Mouse (Mus musculus): ENCODE measurements around the gene Fam204a. TPM values are rescaled to one million over a fixed set of nuclear protein-coding genes. Genes with fewer than 3 reads are reported as not detected.

The Fam204a gene
- total and polyA plus RNA-seq, 3 experiments: 26.5 to 78.1 (median 69.0) TPM

- H3K36me3 ChIP-seq (replicated peaks in 1 of 2; ENCODE audit: control insufficient read depth in 1 of 2, insufficient read depth in 1 of 2, low read length in 1 of 2): no peaks in the 10 kb centered on the region
- H3K4me2 ChIP-seq (ENCODE audit: insufficient read depth, low read depth, poor library complexity, severe bottlenecking): no peak overlapping the region
- H3K79me2 ChIP-seq (replicated peaks; ENCODE audit: control insufficient read depth, extremely low read depth, insufficient read depth, poor library complexity, severe bottlenecking): no peaks in the 10 kb centered on the region
- no peaks in the 10 kb centered on the region for H3K27me3 ChIP-seq (replicated peaks)
- in situ Hi-C loops (cut with MboI; ENCODE audit: low pct_ligation_motif_present, low pct_unique_long_range_greater_than_20kb, low sequenced_read_pairs) (no loop called here), dilution Hi-C loops (cut with MboI; ENCODE audit: extremely low pct_ligation_motif_present, extremely low pct_unique_long_range_greater_than_20kb, low sequenced_read_pairs) (no loop called here)
- peaks cover 0 to 30% of the 10 kb centered on the region in 2 experiments; a peak in 2 of 4 replicates for H3K4me1 ChIP-seq (ENCODE audit: control insufficient read depth in 1 of 2, insufficient read depth in 2 of 2)
- TF ChIP-seq ZC3H11A (IDR thresholded peaks at IDR 0.05; ENCODE audit: low read depth, low read length) (no peak), SIN3A (IDR thresholded peaks at IDR 0.05; ENCODE audit: low read length) (no peak), USF1 (IDR thresholded peaks at IDR 0.05; ENCODE audit: low read depth, low read length) (no peak), ZMIZ1 (IDR thresholded peaks at IDR 0.05; ENCODE audit: low read depth, low read length) (no peak)
- H3K4me3 ChIP-seq (replicated peaks in 1 of 3; ENCODE audit: low read depth in 2 of 3, low read length in 2 of 3, poor library complexity in 1 of 3): no peak overlapping the region
- DNase-seq (ENCODE audit: extremely low read depth): no peak
- H3K9me3 ChIP-seq (replicated peaks; ENCODE audit: low read length): no peaks in the 10 kb centered on the region
- no peak overlapping the region for H3K27ac ChIP-seq (ENCODE audit: insufficient read depth, low read depth)
- no peak overlapping the region for H3K9ac ChIP-seq (ENCODE audit: insufficient read depth, low read depth)
Measured at GRCm38 (mm10) chr19:60159827-60160226, 66.7 kb downstream of the Fam204a start.

GRCm38 (mm10) chr19:60155266-60155665, 71.2 kb downstream of the Fam204a start:
- no peak overlapping the region for H3K4me2 ChIP-seq (ENCODE audit: insufficient read depth, low read depth, poor library complexity, severe bottlenecking)
- no peak for DNase-seq (ENCODE audit: extremely low read depth)
- no peak overlapping the region for H3K27ac ChIP-seq (ENCODE audit: insufficient read depth, low read depth)
- H3K9ac ChIP-seq (ENCODE audit: insufficient read depth, low read depth): no peak overlapping the region
- H3K4me1 ChIP-seq (ENCODE audit: control insufficient read depth in 1 of 2, insufficient read depth in 2 of 2): no peaks in the 10 kb centered on the region
- no peaks in the 10 kb centered on the region for H3K79me2 ChIP-seq (replicated peaks; ENCODE audit: control insufficient read depth, extremely low read depth, insufficient read depth, poor library complexity, severe bottlenecking)
- H3K9me3 ChIP-seq (replicated peaks; ENCODE audit: low read length): no peaks in the 10 kb centered on the region
- dilution Hi-C loops (cut with MboI; ENCODE audit: extremely low pct_ligation_motif_present, extremely low pct_unique_long_range_greater_than_20kb, low sequenced_read_pairs) (no loop called here), in situ Hi-C loops (cut with MboI; ENCODE audit: low pct_ligation_motif_present, low pct_unique_long_range_greater_than_20kb, low sequenced_read_pairs) (no loop called here)
- no peak for TF ChIP-seq GABPA (IDR thresholded peaks at IDR 0.05; ENCODE audit: insufficient replicate concordance, low read depth, low read length)
- H3K36me3 ChIP-seq (replicated peaks in 1 of 2; ENCODE audit: control insufficient read depth in 1 of 2, insufficient read depth in 1 of 2, low read length in 1 of 2): no peaks in the 10 kb centered on the region
- no peaks in the 10 kb centered on the region for H3K27me3 ChIP-seq (replicated peaks)
- no peak overlapping the region for H3K4me3 ChIP-seq (replicated peaks in 1 of 3; ENCODE audit: low read depth in 2 of 3, low read length in 2 of 3, poor library complexity in 1 of 3)

GRCm38 (mm10) chr19:60153096-60153495, 73.4 kb downstream of the Fam204a start:
- no peak overlapping the region for H3K4me3 ChIP-seq (replicated peaks in 1 of 3; ENCODE audit: low read depth in 2 of 3, low read length in 2 of 3, poor library complexity in 1 of 3)
- in situ Hi-C loops (cut with MboI; ENCODE audit: low pct_ligation_motif_present, low pct_unique_long_range_greater_than_20kb, low sequenced_read_pairs): no loop called here
- no peaks in the 10 kb centered on the region for H3K27me3 ChIP-seq (replicated peaks)
- H3K36me3 ChIP-seq (replicated peaks in 1 of 2; ENCODE audit: control insufficient read depth in 1 of 2, insufficient read depth in 1 of 2, low read length in 1 of 2): no peaks in the 10 kb centered on the region
- H3K4me1 ChIP-seq (ENCODE audit: control insufficient read depth in 1 of 2, insufficient read depth in 2 of 2): no peaks in the 10 kb centered on the region
- no peak overlapping the region for H3K9ac ChIP-seq (ENCODE audit: insufficient read depth, low read depth)
- no peaks in the 10 kb centered on the region for H3K9me3 ChIP-seq (replicated peaks; ENCODE audit: low read length)
- H3K27ac ChIP-seq (ENCODE audit: insufficient read depth, low read depth): no peak overlapping the region
- H3K4me2 ChIP-seq (ENCODE audit: insufficient read depth, low read depth, poor library complexity, severe bottlenecking): no peak overlapping the region
- no peaks in the 10 kb centered on the region for H3K79me2 ChIP-seq (replicated peaks; ENCODE audit: control insufficient read depth, extremely low read depth, insufficient read depth, poor library complexity, severe bottlenecking)
- no peak for DNase-seq (ENCODE audit: extremely low read depth)
- TF ChIP-seq RAD21 (IDR thresholded peaks at IDR 0.05; ENCODE audit: low read depth, low read length): no peak
- TF ChIP-seq ZMIZ1 (IDR thresholded peaks at IDR 0.05; ENCODE audit: low read depth, low read length): no peak
- no peak for TF ChIP-seq ZC3H11A (IDR thresholded peaks at IDR 0.05; ENCODE audit: low read depth, low read length)
- TF ChIP-seq MAZ (IDR thresholded peaks at IDR 0.05; ENCODE audit: low read depth, low read length): no peak
- no peak for TF ChIP-seq TCF12 (IDR thresholded peaks at IDR 0.05; ENCODE audit: low read depth, low read length)
- TF ChIP-seq POLR2AphosphoS2 (IDR thresholded peaks at IDR 0.05; ENCODE audit: low read depth, low read length): no peak
- no peak for TF ChIP-seq KAT2A (IDR thresholded peaks at IDR 0.05; ENCODE audit: insufficient replicate concordance, low read length)
- no peak for TF ChIP-seq GABPA (IDR thresholded peaks at IDR 0.05; ENCODE audit: insufficient replicate concordance, low read depth, low read length)
- TF ChIP-seq E2F4 (IDR thresholded peaks at IDR 0.05; ENCODE audit: insufficient replicate concordance, low read depth, low read length): no peak
- TF ChIP-seq ZKSCAN1 (IDR thresholded peaks at IDR 0.05; ENCODE audit: borderline replicate concordance, low read depth, low read length): no peak
- no peak for TF ChIP-seq NELFE (IDR thresholded peaks at IDR 0.05; ENCODE audit: low read depth, low read length)
- TF ChIP-seq MAX (IDR thresholded peaks at IDR 0.05; ENCODE audit: low read length): no peak
- TF ChIP-seq HCFC1 (IDR thresholded peaks at IDR 0.05; ENCODE audit: low read depth, low read length): no peak
- no peak for TF ChIP-seq USF2 (conservative IDR thresholded peaks at IDR 0.05; ENCODE audit: low read depth, low read length)
- dilution Hi-C loops (cut with MboI; ENCODE audit: extremely low pct_ligation_motif_present, extremely low pct_unique_long_range_greater_than_20kb, low sequenced_read_pairs): no loop called here

All from CH12.LX (cell line).